Mouse (Mus musculus) thymus, adult 2 months (tissue): ENCODE data around the gene Vgll4. TPM values are rescaled to one million over a fixed set of nuclear protein-coding genes. Genes with fewer than 3 reads are reported as not detected.
A peak's percentile ranks its signal among the peaks of the same experiment; 100 is the strongest.

Source experiments
- DNase-seq: peaks from one replicate; pipeline ENCODE4 v3.0.0; 2021
- H3K27ac ChIP-seq: fragments of 200-500 bp; 2 replicates; pipeline ENCODE4 v1.5.1; 2012; ENCODE audit warnings: low read length, control low read depth; ENCODE audit not compliant: control insufficient read depth, insufficient read depth
- H3K27me3 ChIP-seq: fragments of 200-500 bp; 2 replicates; pipeline ENCODE4 v1.6.1; 2012; ENCODE audit warnings: mild to moderate bottlenecking, low read length, moderate library complexity, mixed read lengths; ENCODE audit not compliant: control insufficient read depth, insufficient read depth
- H3K36me3 ChIP-seq: fragments of 200-500 bp; 2 replicates; pipeline ENCODE4 v1.6.1; 2012; ENCODE audit warnings: mild to moderate bottlenecking, low read length, moderate library complexity; ENCODE audit not compliant: control insufficient read depth, insufficient read depth
- H3K4me1 ChIP-seq: fragments of 200-500 bp; replicated peaks from 2 replicates; pipeline ENCODE4 v1.6.1; 2012; ENCODE audit warnings: low read length; ENCODE audit not compliant: control insufficient read depth, insufficient read depth
- H3K4me3 ChIP-seq: fragments of 200-500 bp; 2 replicates; pipeline ENCODE4 v1.5.1; 2012; ENCODE audit warnings: mild to moderate bottlenecking, low read length, control low read depth, moderate library complexity; ENCODE audit not compliant: control insufficient read depth, insufficient read depth
- CTCF ChIP-seq: fragments of 200-500 bp; IDR thresholded peaks from 2 replicates; pipeline ENCODE4 v1.5.1; 2012; ENCODE audit warnings: mild to moderate bottlenecking, control low read depth, low read length, moderate library complexity, borderline replicate concordance; ENCODE audit not compliant: control insufficient read depth, poor library complexity, insufficient read depth; ENCODE audit errors: extremely low read depth
- POLR2A ChIP-seq: fragments of 200-500 bp; IDR thresholded peaks from 2 replicates; pipeline ENCODE4 v1.6.1; 2012; ENCODE audit warnings: mild to moderate bottlenecking, low read length, control low read depth, moderate library complexity; ENCODE audit not compliant: control insufficient read depth, poor library complexity, insufficient read depth; ENCODE audit errors: extremely low read depth
- WGBS: fragments of 180-500 bp; shearing (Covaris S2); methylation state at CpG from one replicate; pipeline ENCODE4 v1.1.7; 2018; 5-methylcytosine and 5-hydroxymethylcytosine counted together
- polyA plus RNA-seq: library from polyadenylated mRNA; depleted of rRNA; stranded (reverse); fragments of >200 nt; gene quantifications from 2 replicates; pipeline ENCODE4 v1.2.3, GENCODE M21; 2012

Vgll4 gene
- polyA plus RNA-seq, 1 experiment, result 107 TPM

GRCm38 (mm10) chr6:114968361-114969212, 1.2 kb downstream of the Vgll4 start:
- peak; percentile 33 for DNase-seq
- no peaks in the 10 kb centered on the region for H3K36me3 ChIP-seq
- H3K27me3 ChIP-seq, result peaks cover 16% of the 10 kb centered on the region; the same call in 1 of the 2 replicates
- H3K4me3 ChIP-seq, result peak overlapping the region; percentile 42
- no peak overlapping the region for H3K27ac ChIP-seq
- no peak for TF ChIP-seq CTCF
- 0 out of 2 replicates have a peak, but pooled peaks have one; percentile 16 for TF ChIP-seq POLR2A
- peaks cover 17% of the 10 kb centered on the region for H3K4me1 ChIP-seq
- 1% methylated on average over 82 of the region's 82 CpGs for WGBS

GRCm38 (mm10) chr6:114967623-114968022, 2.2 kb downstream of the Vgll4 start:
- Histone ChIP-seq H3K27me3 (peaks cover 16% of the 10 kb centered on the region; the same call in 1 of the 2 replicates), H3K27ac (no peak overlapping the region), H3K36me3 (no peaks in the 10 kb centered on the region), H3K4me1 (peaks cover 17% of the 10 kb centered on the region), H3K4me3 (no peak overlapping the region)
- TF ChIP-seq POLR2A (no peak), CTCF (no peak)
- no peak for DNase-seq
- WGBS, result 71% methylated on average over 12 of the region's 12 CpGs

- Histone ChIP-seq H3K36me3 (no peaks in the 10 kb centered on the region), H3K27ac (no peak overlapping the region), H3K4me3 (no peak overlapping the region), H3K4me1 (peaks cover 17% of the 10 kb centered on the region), H3K27me3 (peaks cover 16% of the 10 kb centered on the region; the same call in 1 of the 2 replicates)
- WGBS, result 76% methylated on average over 2 of the region's 2 CpGs
- no peak for TF ChIP-seq CTCF
- no peak for TF ChIP-seq POLR2A
- no peak for DNase-seq
Measured at GRCm38 (mm10) chr6:114966396-114967154, 3.2 kb downstream of the Vgll4 start.

GRCm38 (mm10) chr6:114965802-114966201, 4.0 kb downstream of the Vgll4 start:
- DNase-seq, result no peak
- H3K4me1 ChIP-seq, result peaks cover 17% of the 10 kb centered on the region
- H3K36me3 ChIP-seq, result no peaks in the 10 kb centered on the region
- TF ChIP-seq POLR2A, result no peak
- TF ChIP-seq CTCF, result no peak
- peaks cover 15% of the 10 kb centered on the region; the same call in 1 of the 2 replicates for H3K27me3 ChIP-seq
- H3K4me3 ChIP-seq, result no peak overlapping the region
- no peak overlapping the region for H3K27ac ChIP-seq
- whole genome bisulfite sequencing, result 90% methylated on average over 3 of the region's 3 CpGs

GRCm38 (mm10) chr6:114965396-114965795, 4.4 kb downstream of the Vgll4 start:
- WGBS, result 89% methylated on average over 8 of the region's 8 CpGs
- Histone ChIP-seq H3K4me3 (no peak overlapping the region), H3K36me3 (no peaks in the 10 kb centered on the region), H3K4me1 (peaks cover 17% of the 10 kb centered on the region), H3K27me3 (peaks cover 11% of the 10 kb centered on the region; the same call in 1 of the 2 replicates), H3K27ac (no peak overlapping the region)
- DNase-seq, result no peak
- TF ChIP-seq CTCF (no peak), POLR2A (no peak)

- 94% methylated on average over 2 of the region's 2 CpGs for WGBS
- Histone ChIP-seq H3K36me3 (no peaks in the 10 kb centered on the region), H3K4me1 (peaks cover 11% of the 10 kb centered on the region), H3K27ac (no peak overlapping the region), H3K4me3 (no peak overlapping the region), H3K27me3 (peaks cover 5% of the 10 kb centered on the region; the same call in 1 of the 2 replicates)
- no peak for TF ChIP-seq POLR2A
- DNase-seq, result no peak
Measured at GRCm38 (mm10) chr6:114964235-114964634, 5.6 kb downstream of the Vgll4 start.
